Mouse (Mus musculus): ENCODE measurements around the gene Sipa1l1.

DNA sequence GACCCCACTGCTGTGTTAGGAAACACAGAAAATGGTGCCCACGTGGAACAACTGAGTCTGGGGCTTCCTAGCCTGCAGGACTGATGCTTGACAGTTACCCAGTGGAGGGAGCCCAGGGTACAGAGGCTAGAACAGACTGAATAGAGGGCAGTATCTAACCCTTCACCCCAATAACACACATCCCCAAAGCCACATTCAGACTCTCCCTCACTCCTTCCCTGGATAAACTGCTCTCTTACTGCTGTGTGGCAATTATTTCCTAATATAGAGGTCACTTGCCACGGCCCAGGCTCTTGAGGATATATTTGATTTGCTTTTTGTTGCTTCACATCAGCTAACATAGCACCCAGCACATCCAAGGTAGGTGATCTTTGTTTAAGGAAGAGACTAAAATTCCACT, 307.5 kb downstream of the Sipa1l1 start:
- TF ChIP-seq CTCF (IDR thresholded peaks at IDR 0.05; ENCODE audit: borderline replicate concordance, insufficient read depth, low read length): no peak
- no peak for TF ChIP-seq POLR2A (IDR thresholded peaks at IDR 0.05; ENCODE audit: low read depth, low read length)

Data from embryonic fibroblast, embryonic 13.5 days (primary cell).